ENCODE assay signal across 9 mouse cellular contexts in genomic region chr8:70352000-70352384, GRCm38 (mm10). TPM values are rescaled to one million over a fixed set of nuclear protein-coding genes. Genes with fewer than 3 reads are reported as not detected.
DNase-seq lines count a peak whose midpoint lies in the region; ATAC-seq and TF ChIP-seq lines count a peak whose summit lies in the region.
"Had no signal": no experiment of that assay in that cellular context is flagged by ENCODE, and none has a peak within 500 bp of the region (broad histone marks: within the 10 kb centered on the region; RNA-seq: fewer than 3 reads in every experiment).

No protein-coding gene starts in this region.

- WGBS in heart, embryonic 15.5 days: 17% methylated on average over 3 of the region's 3 CpGs
- 34% methylated on average over 3 of the region's 3 CpGs for WGBS in hindbrain, embryonic 12.5 days
- 37% methylated on average over 3 of the region's 3 CpGs for whole genome bisulfite sequencing in midbrain, embryonic 13.5 days

- peak overlapping the region; percentile 75 for H3K4me2 ChIP-seq in heart, embryonic 15.5 days
- peak overlapping the region; percentile 90 for H3K4me2 ChIP-seq in hindbrain, embryonic 12.5 days (replicated peaks)
- peak overlapping the region; percentile 90 for H3K4me2 ChIP-seq in midbrain, embryonic 13.5 days (replicated peaks)

- no peak for TF ChIP-seq POLR2A in bone marrow macrophage, adult 2 months (IDR thresholded peaks at IDR 0.05; ENCODE audit: borderline replicate concordance, low read depth, low read length)

- H3K27me3 ChIP-seq in heart, embryonic 15.5 days: no peaks in the 10 kb centered on the region
- no peaks in the 10 kb centered on the region for H3K27me3 ChIP-seq in hindbrain, embryonic 12.5 days
- H3K27me3 ChIP-seq in midbrain, embryonic 13.5 days: no peaks in the 10 kb centered on the region
- H3K27me3 ChIP-seq: Patski had no signal

- no peak for DNase-seq in heart, postnatal 36 days
- DNase-seq in frontal cortex, postnatal 14 days (ENCODE audit: low spot score in 2 of 2): no peak
- DNase-seq in ovary, adult 18-20 months (ENCODE audit: low spot score): no peak

- H3K4me3 ChIP-seq in heart, embryonic 15.5 days: peak overlapping the region; percentile 87
- H3K4me3 ChIP-seq in bone marrow macrophage, adult 2 months (ENCODE audit: insufficient read depth, low read length): peak overlapping the region; percentile 81
- peak overlapping the region; percentile 100 for H3K4me3 ChIP-seq in hindbrain, embryonic 12.5 days
- peak overlapping the region; percentile 99 for H3K4me3 ChIP-seq in midbrain, embryonic 13.5 days (replicated peaks)

- intact Hi-C loops in heart, postnatal 36 days (cut with DNase I): no loop called here

- peak overlapping the region; percentile 93 for H3K9ac ChIP-seq in heart, embryonic 15.5 days
- peak overlapping the region; percentile 99 for H3K9ac ChIP-seq in hindbrain, embryonic 12.5 days
- H3K9ac ChIP-seq in midbrain, embryonic 13.5 days (replicated peaks): peak overlapping the region; percentile 100

- no peak for TF ChIP-seq CTCF in bone marrow macrophage, adult 2 months (IDR thresholded peaks at IDR 0.05; ENCODE audit: low read depth, low read length)

- no peaks in the 10 kb centered on the region for H3K36me3 ChIP-seq in heart, embryonic 15.5 days
- peaks cover 21% of the 10 kb centered on the region for H3K36me3 ChIP-seq in hindbrain, embryonic 12.5 days
- H3K36me3 ChIP-seq in midbrain, embryonic 13.5 days: peaks cover 22% of the 10 kb centered on the region

- H3K27ac ChIP-seq in heart, embryonic 15.5 days: 0 out of 2 replicates have a peak overlapping the region, but pooled peaks have one; percentile 84
- H3K27ac ChIP-seq in bone marrow macrophage, adult 2 months (ENCODE audit: insufficient read depth, low read depth, low read length): no peak overlapping the region
- H3K27ac ChIP-seq in hindbrain, embryonic 12.5 days: no peak overlapping the region
- no peak overlapping the region for H3K27ac ChIP-seq in midbrain, embryonic 13.5 days

- H3K4me1 ChIP-seq in heart, embryonic 15.5 days (replicated peaks): peaks cover 51% of the 10 kb centered on the region
- H3K4me1 ChIP-seq in bone marrow macrophage, adult 2 months (ENCODE audit: control insufficient read depth, insufficient read depth, low read length): peaks cover 50% of the 10 kb centered on the region
- H3K4me1 ChIP-seq in hindbrain, embryonic 12.5 days: peaks cover 45% of the 10 kb centered on the region
- H3K4me1 ChIP-seq in midbrain, embryonic 13.5 days (replicated peaks): peaks cover 57% of the 10 kb centered on the region

- no peaks in the 10 kb centered on the region for H3K9me3 ChIP-seq in heart, embryonic 15.5 days (replicated peaks)
- no peaks in the 10 kb centered on the region for H3K9me3 ChIP-seq in hindbrain, embryonic 12.5 days (replicated peaks)
- H3K9me3 ChIP-seq in midbrain, embryonic 13.5 days: no peaks in the 10 kb centered on the region

- no peak for ATAC-seq in heart, embryonic 15.5 days (replicated peaks; ENCODE audit: insufficient number of reproducible peaks, insufficient read depth, low FRiP score, low read depth)
- no peak for ATAC-seq in hindbrain, embryonic 12.5 days (ENCODE audit: low FRiP score)
- ATAC-seq in midbrain, embryonic 13.5 days: no peak
- ATAC-seq in monocyte, adult 5-6 weeks (replicated peaks; ENCODE audit: insufficient number of reproducible peaks, low FRiP score, low TSS enrichment, poor library complexity, severe bottlenecking): no peak
- ATAC-seq: Patski had no signal

RNA-seq across cellular contexts. Expression of gene Upf1, which starts 1.1 kb away (rescaled TPM):
- polyA plus RNA-seq in heart, embryonic 15.5 days (2015; fragmentation: Nextera tagmentation; extraction: Ambion mirVana): 10.5 and 13.4 TPM in 2 replicates
- 10 to 100 TPM; 45.4 to 46.0 TPM for total RNA-seq in heart, postnatal 36 days (2021)
- 30.6 and 31.6 TPM in 2 replicates for polyA plus RNA-seq in bone marrow macrophage, adult 2 months (2012; ENCODE audit: insufficient read depth, insufficient read length, missing spikeins)
- 34.2 and 34.3 TPM in 2 replicates for polyA plus RNA-seq in hindbrain, embryonic 12.5 days (2016; fragmentation: Nextera tagmentation; extraction: Ambion mirVana)
- 15.5 and 18.1 TPM in 2 replicates for polyA plus RNA-seq in midbrain, embryonic 13.5 days (2015; fragmentation: Nextera tagmentation; extraction: Ambion mirVana)
- 21.5 to 44.5 TPM (median 27.6 TPM) in 3 replicates for total RNA-seq in monocyte, adult 5-6 weeks (2017)

RNA-seq across cellular contexts. Expression of gene Comp, which starts 21.4 kb away (rescaled TPM):
- polyA plus RNA-seq in heart, embryonic 15.5 days (2015; fragmentation: Nextera tagmentation; extraction: Ambion mirVana): 2.8 and 4.0 TPM in 2 replicates
- total RNA-seq in heart, postnatal 36 days (2021): 1 to 10 TPM; 4.3 to 5.6 TPM
- 1.1 and 1.2 TPM in 2 replicates for polyA plus RNA-seq in bone marrow macrophage, adult 2 months (2012; ENCODE audit: insufficient read depth, insufficient read length, missing spikeins)
- polyA plus RNA-seq in hindbrain, embryonic 12.5 days (2016; fragmentation: Nextera tagmentation; extraction: Ambion mirVana): 1.2 and 3.0 TPM in 2 replicates
- 0.21 and 0.42 TPM in 2 replicates for polyA plus RNA-seq in midbrain, embryonic 13.5 days (2015; fragmentation: Nextera tagmentation; extraction: Ambion mirVana)
- total RNA-seq in monocyte, adult 5-6 weeks (2017): 0.11 to 4.1 TPM (median 0.19 TPM) in 3 replicates

RNA-seq across cellular contexts. Expression of gene Gdf1, which starts 22.4 kb away (rescaled TPM):
- polyA plus RNA-seq in heart, embryonic 15.5 days (2015; fragmentation: Nextera tagmentation; extraction: Ambion mirVana): 0.31 and 1.4 TPM in 2 replicates
- total RNA-seq in heart, postnatal 36 days (2021): not detected
- not detected in 2 replicates for polyA plus RNA-seq in bone marrow macrophage, adult 2 months (2012; ENCODE audit: insufficient read depth, insufficient read length, missing spikeins)
- 2.2 and 4.4 TPM in 2 replicates for polyA plus RNA-seq in hindbrain, embryonic 12.5 days (2016; fragmentation: Nextera tagmentation; extraction: Ambion mirVana)
- 3.7 and 6.0 TPM in 2 replicates for polyA plus RNA-seq in midbrain, embryonic 13.5 days (2015; fragmentation: Nextera tagmentation; extraction: Ambion mirVana)
- not detected in 3 replicates for total RNA-seq in monocyte, adult 5-6 weeks (2017)

RNA-seq across cellular contexts. Expression of gene Cers1, which starts 36.4 kb away (rescaled TPM):
- polyA plus RNA-seq in heart, embryonic 15.5 days (2015; fragmentation: Nextera tagmentation; extraction: Ambion mirVana): 1.3 and 2.3 TPM in 2 replicates
- total RNA-seq in heart, postnatal 36 days (2021): under 1 TPM; 0.33 to 0.64 TPM
- not detected in 2 replicates for polyA plus RNA-seq in bone marrow macrophage, adult 2 months (2012; ENCODE audit: insufficient read depth, insufficient read length, missing spikeins)
- 16.3 and 17.8 TPM in 2 replicates for polyA plus RNA-seq in hindbrain, embryonic 12.5 days (2016; fragmentation: Nextera tagmentation; extraction: Ambion mirVana)
- polyA plus RNA-seq in midbrain, embryonic 13.5 days (2015; fragmentation: Nextera tagmentation; extraction: Ambion mirVana): 23.7 and 26.2 TPM in 2 replicates
- total RNA-seq in monocyte, adult 5-6 weeks (2017): not detected in 3 replicates

RNA-seq across cellular contexts. Expression of gene Cope, which starts 49.7 kb away (rescaled TPM):
- 241 and 335 TPM in 2 replicates for polyA plus RNA-seq in heart, embryonic 15.5 days (2015; fragmentation: Nextera tagmentation; extraction: Ambion mirVana)
- total RNA-seq in heart, postnatal 36 days (2021): 100 to 1,000 TPM; 157 TPM
- polyA plus RNA-seq in bone marrow macrophage, adult 2 months (2012; ENCODE audit: insufficient read depth, insufficient read length, missing spikeins): 119 and 139 TPM in 2 replicates
- polyA plus RNA-seq in hindbrain, embryonic 12.5 days (2016; fragmentation: Nextera tagmentation; extraction: Ambion mirVana): 216 and 260 TPM in 2 replicates
- polyA plus RNA-seq in midbrain, embryonic 13.5 days (2015; fragmentation: Nextera tagmentation; extraction: Ambion mirVana): 273 and 290 TPM in 2 replicates
- 79.7 to 131 TPM (median 108 TPM) in 3 replicates for total RNA-seq in monocyte, adult 5-6 weeks (2017)
